Mouse (Mus musculus): ENCODE results near the gene Zfp560. TPM values are rescaled to one million over a fixed set of nuclear protein-coding genes. Genes with fewer than 3 reads are reported as not detected.

Gene Zfp560
- 34.5 and 37.4 TPM in 2 replicates for polyA plus RNA-seq (2015; fragmentation: Nextera tagmentation; extraction: Ambion mirVana)

GRCm38 (mm10) chr9:20384532-20385342 lies at the start of gene Zfp560:
Gene Zfp560 (minus strand): TSS chr9:20385177.
- Histone ChIP-seq H3K36me3 (ENCODE audit: control insufficient read depth, insufficient read depth, low read length) (no peaks in the 10 kb centered on the region), H3K9ac (ENCODE audit: low read depth, low read length) (peak within 1 kb of the TSS; percentile 82), H3K27ac (ENCODE audit: low read depth, low read length) (peak within 1 kb of the TSS; percentile 81), H3K27me3 (replicated peaks; ENCODE audit: control insufficient read depth, insufficient read depth, low read length) (no peaks in the 10 kb centered on the region), H3K4me2 (ENCODE audit: low read length) (peak within 1 kb of the TSS; percentile 86), H3K4me1 (ENCODE audit: control insufficient read depth, insufficient read depth, low read depth, low read length) (peaks cover 8% of the 10 kb centered on the region), H3K9me3 (ENCODE audit: control insufficient read depth, low read length) (no peaks in the 10 kb centered on the region), H3K4me3 (ENCODE audit: low read length) (peak within 1 kb of the TSS; percentile 68)
- ATAC-seq, result peak; percentile 100
- WGBS, result 2% methylated on average over 40 of the region's 40 CpGs

- no peak for ATAC-seq
- Histone ChIP-seq H3K36me3 (ENCODE audit: control insufficient read depth, insufficient read depth, low read length) (0 out of 2 replicates have a peak, but pooled peaks cover 3% of the 10 kb centered on the region), H3K4me2 (ENCODE audit: low read length) (no peak overlapping the region), H3K9ac (ENCODE audit: low read depth, low read length) (no peak overlapping the region), H3K27ac (ENCODE audit: low read depth, low read length) (no peak overlapping the region), H3K4me3 (ENCODE audit: low read length) (no peak overlapping the region), H3K4me1 (ENCODE audit: control insufficient read depth, insufficient read depth, low read depth, low read length) (no peaks in the 10 kb centered on the region), H3K9me3 (ENCODE audit: control insufficient read depth, low read length) (no peaks in the 10 kb centered on the region), H3K27me3 (replicated peaks; ENCODE audit: control insufficient read depth, insufficient read depth, low read length) (no peaks in the 10 kb centered on the region)
- WGBS, result 94% methylated on average over 3 of the region's 3 CpGs
Measured at GRCm38 (mm10) chr9:20430004-20430403, 45.0 kb upstream of the Zfp560 start.

- WGBS, result 22% methylated on average over 1 of the region's 1 CpGs
- H3K4me3 ChIP-seq (ENCODE audit: low read length), result no peak overlapping the region
- H3K9me3 ChIP-seq (ENCODE audit: control insufficient read depth, low read length), result no peaks in the 10 kb centered on the region; the same call in 1 of the 2 replicates
- ATAC-seq, result no peak
- H3K27ac ChIP-seq (ENCODE audit: low read depth, low read length), result no peak overlapping the region
- H3K36me3 ChIP-seq (ENCODE audit: control insufficient read depth, insufficient read depth, low read length), result no peaks in the 10 kb centered on the region
- H3K27me3 ChIP-seq (replicated peaks; ENCODE audit: control insufficient read depth, insufficient read depth, low read length), result no peaks in the 10 kb centered on the region
- H3K9ac ChIP-seq (ENCODE audit: low read depth, low read length), result no peak overlapping the region
- no peaks in the 10 kb centered on the region for H3K4me1 ChIP-seq (ENCODE audit: control insufficient read depth, insufficient read depth, low read depth, low read length)
- no peak overlapping the region for H3K4me2 ChIP-seq (ENCODE audit: low read length)
Measured at GRCm38 (mm10) chr9:20411460-20411859, 26.5 kb upstream of the Zfp560 start.

- no peak for ATAC-seq
- Histone ChIP-seq H3K27me3 (replicated peaks; ENCODE audit: control insufficient read depth, insufficient read depth, low read length) (no peaks in the 10 kb centered on the region), H3K27ac (ENCODE audit: low read depth, low read length) (no peak overlapping the region), H3K4me3 (ENCODE audit: low read length) (no peak overlapping the region), H3K36me3 (ENCODE audit: control insufficient read depth, insufficient read depth, low read length) (no peaks in the 10 kb centered on the region), H3K9ac (ENCODE audit: low read depth, low read length) (no peak overlapping the region), H3K4me2 (ENCODE audit: low read length) (no peak overlapping the region), H3K4me1 (ENCODE audit: control insufficient read depth, insufficient read depth, low read depth, low read length) (no peaks in the 10 kb centered on the region), H3K9me3 (ENCODE audit: control insufficient read depth, low read length) (no peaks in the 10 kb centered on the region; the same call in 1 of the 2 replicates)
- WGBS, result 90% methylated on average over 2 of the region's 2 CpGs
Measured at GRCm38 (mm10) chr9:20409319-20409718, 24.3 kb upstream of the Zfp560 start.

GRCm38 (mm10) chr9:20385343-20385703 lies 346 bp upstream of the Zfp560 start:
- Histone ChIP-seq H3K4me3 (ENCODE audit: low read length) (peak overlapping the region; percentile 68), H3K9me3 (ENCODE audit: control insufficient read depth, low read length) (no peaks in the 10 kb centered on the region)

GRCm38 (mm10) chr9:20383659-20384058 lies 1.3 kb downstream of the Zfp560 start:
- ATAC-seq, result no peak
- no peaks in the 10 kb centered on the region for H3K9me3 ChIP-seq (ENCODE audit: control insufficient read depth, low read length)
- 92% methylated on average over 7 of the region's 7 CpGs for WGBS

More at GRCm38 (mm10) chr9:20385343-20385703, 346 bp upstream of the Zfp560 start:
- Histone ChIP-seq H3K27me3 (replicated peaks; ENCODE audit: control insufficient read depth, insufficient read depth, low read length) (no peaks in the 10 kb centered on the region), H3K9ac (ENCODE audit: low read depth, low read length) (peak overlapping the region; percentile 82), H3K36me3 (ENCODE audit: control insufficient read depth, insufficient read depth, low read length) (no peaks in the 10 kb centered on the region), H3K4me2 (ENCODE audit: low read length) (peak overlapping the region; percentile 86), H3K4me1 (ENCODE audit: control insufficient read depth, insufficient read depth, low read depth, low read length) (peaks cover 8% of the 10 kb centered on the region), H3K27ac (ENCODE audit: low read depth, low read length) (peak overlapping the region; percentile 54; the same call in 1 of the 2 replicates)
- WGBS, result 18% methylated on average over 16 of the region's 16 CpGs
- ATAC-seq, result no peak

GRCm38 (mm10) chr9:20374712-20375111 lies 10.3 kb downstream of the Zfp560 start:
- Histone ChIP-seq H3K4me3 (ENCODE audit: low read length) (no peak overlapping the region), H3K4me2 (ENCODE audit: low read length) (no peak overlapping the region), H3K9me3 (ENCODE audit: control insufficient read depth, low read length) (no peaks in the 10 kb centered on the region), H3K27ac (ENCODE audit: low read depth, low read length) (no peak overlapping the region), H3K36me3 (ENCODE audit: control insufficient read depth, insufficient read depth, low read length) (no peaks in the 10 kb centered on the region; the same call in 1 of the 2 replicates), H3K9ac (ENCODE audit: low read depth, low read length) (no peak overlapping the region), H3K4me1 (ENCODE audit: control insufficient read depth, insufficient read depth, low read depth, low read length) (no peaks in the 10 kb centered on the region), H3K27me3 (replicated peaks; ENCODE audit: control insufficient read depth, insufficient read depth, low read length) (no peaks in the 10 kb centered on the region)
- WGBS, result 94% methylated on average over 1 of the region's 1 CpGs
- no peak for ATAC-seq

More at GRCm38 (mm10) chr9:20383659-20384058, 1.3 kb downstream of the Zfp560 start:
- H3K27ac ChIP-seq (ENCODE audit: low read depth, low read length), result no peak overlapping the region
- H3K4me3 ChIP-seq (ENCODE audit: low read length), result peak overlapping the region; percentile 68
- H3K4me1 ChIP-seq (ENCODE audit: control insufficient read depth, insufficient read depth, low read depth, low read length), result peaks cover 8% of the 10 kb centered on the region
- no peaks in the 10 kb centered on the region for H3K27me3 ChIP-seq (replicated peaks; ENCODE audit: control insufficient read depth, insufficient read depth, low read length)
- peak overlapping the region; percentile 86 for H3K4me2 ChIP-seq (ENCODE audit: low read length)
- no peaks in the 10 kb centered on the region for H3K36me3 ChIP-seq (ENCODE audit: control insufficient read depth, insufficient read depth, low read length)
- no peak overlapping the region for H3K9ac ChIP-seq (ENCODE audit: low read depth, low read length)

- H3K4me1 ChIP-seq (ENCODE audit: control insufficient read depth, insufficient read depth, low read depth, low read length), result no peaks in the 10 kb centered on the region
- H3K27me3 ChIP-seq (replicated peaks; ENCODE audit: control insufficient read depth, insufficient read depth, low read length), result no peaks in the 10 kb centered on the region
- H3K36me3 ChIP-seq (ENCODE audit: control insufficient read depth, insufficient read depth, low read length), result no peaks in the 10 kb centered on the region; the same call in 1 of the 2 replicates
- no peak overlapping the region for H3K4me3 ChIP-seq (ENCODE audit: low read length)
- peaks cover 9% of the 10 kb centered on the region for H3K9me3 ChIP-seq (ENCODE audit: control insufficient read depth, low read length)
- H3K4me2 ChIP-seq (ENCODE audit: low read length), result no peak overlapping the region
- 93% methylated on average over 2 of the region's 2 CpGs for WGBS
- no peak for ATAC-seq
- no peak overlapping the region for H3K27ac ChIP-seq (ENCODE audit: low read depth, low read length)
- no peak overlapping the region for H3K9ac ChIP-seq (ENCODE audit: low read depth, low read length)
Measured at GRCm38 (mm10) chr9:20367311-20367710, 17.7 kb downstream of the Zfp560 start.

GRCm38 (mm10) chr9:20348501-20348900 lies 36.5 kb downstream of the Zfp560 start:
- H3K4me2 ChIP-seq (ENCODE audit: low read length), result no peak overlapping the region
- H3K9me3 ChIP-seq (ENCODE audit: control insufficient read depth, low read length), result peaks cover 5% of the 10 kb centered on the region; the same call in 1 of the 2 replicates
- no peak overlapping the region for H3K4me3 ChIP-seq (ENCODE audit: low read length)
- WGBS, result 92% methylated on average over 4 of the region's 4 CpGs
- H3K27me3 ChIP-seq (replicated peaks; ENCODE audit: control insufficient read depth, insufficient read depth, low read length), result no peaks in the 10 kb centered on the region
- H3K27ac ChIP-seq (ENCODE audit: low read depth, low read length), result no peak overlapping the region
- ATAC-seq, result no peak
- H3K36me3 ChIP-seq (ENCODE audit: control insufficient read depth, insufficient read depth, low read length), result peaks cover 34% of the 10 kb centered on the region
- H3K9ac ChIP-seq (ENCODE audit: low read depth, low read length), result no peak overlapping the region
- H3K4me1 ChIP-seq (ENCODE audit: control insufficient read depth, insufficient read depth, low read depth, low read length), result no peaks in the 10 kb centered on the region

Data from hindbrain, embryonic 16.5 days (tissue).